Mouse (Mus musculus): ENCODE measurements at regions not wholly inside any gene's neighbourhood (a gene's known extent, or its start where the extent isn't known, plus 50 kb on each side); places are given as distances from the start of the nearest gene placed in this dataset.

GRCm38 (mm10) chr10:87432306-87432705 lies 61.2 kb downstream of the Ascl1 start:
- DNase-seq (ENCODE audit: low spot score in 2 of 2), result no peak

DNA sequence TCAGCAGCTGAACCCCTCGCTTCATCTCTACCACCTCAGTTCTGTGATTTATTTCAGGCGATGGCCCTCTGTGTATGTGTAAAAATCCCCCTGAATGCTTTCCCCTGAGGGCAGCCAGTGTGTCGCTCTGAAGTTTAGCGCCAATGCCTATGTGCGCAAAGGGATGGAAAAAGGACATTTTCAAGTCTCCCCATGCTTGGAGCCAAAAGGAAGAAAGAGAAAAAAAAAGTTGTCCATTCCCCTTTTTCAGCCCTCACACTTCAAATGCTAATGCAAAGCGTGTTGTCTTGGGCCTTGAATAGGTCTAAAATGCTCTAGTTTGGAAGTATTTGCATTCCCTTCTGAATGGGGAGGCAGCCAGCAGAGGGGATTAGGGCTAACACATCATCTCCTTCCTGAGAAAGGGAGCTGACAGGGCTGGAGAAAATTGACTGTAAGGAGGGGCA lies 73.5 kb downstream of the Ascl1 start:
- no peak for DNase-seq (ENCODE audit: low spot score in 2 of 2)

DNA sequence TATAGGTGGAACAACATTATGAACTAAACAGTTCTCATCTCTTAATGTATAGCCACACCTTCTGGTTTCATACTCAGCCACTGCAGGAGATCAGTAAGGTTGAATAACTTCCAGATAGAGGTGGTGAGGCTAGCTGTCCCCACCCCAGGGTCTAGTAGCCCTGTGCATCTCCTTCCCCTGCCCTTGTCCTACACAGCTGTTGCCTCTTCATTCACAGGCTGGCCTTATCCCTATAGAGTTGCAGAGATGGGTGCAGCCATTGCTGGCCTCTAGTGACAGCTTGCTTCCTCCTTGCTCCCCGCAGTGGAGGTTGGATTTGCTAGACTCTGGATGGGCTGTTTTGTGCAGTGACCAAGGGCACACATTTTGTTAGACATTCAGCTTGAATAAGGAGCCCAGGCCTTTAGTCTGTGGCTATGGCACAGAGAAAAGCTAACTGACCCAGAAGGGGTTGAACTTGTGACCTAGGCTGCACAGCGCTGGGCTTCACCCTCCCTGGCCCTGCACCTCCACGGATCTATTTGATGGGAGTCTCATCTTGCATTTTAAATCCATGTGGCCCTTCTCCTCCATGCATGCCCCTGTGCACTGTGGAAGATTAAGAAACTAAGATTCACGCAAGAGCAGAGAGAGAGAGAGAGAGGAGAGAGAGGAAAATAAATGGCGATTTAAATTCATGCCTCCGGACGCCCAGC lies 74.1 kb downstream of the Ascl1 start:
- DNase-seq (ENCODE audit: low spot score in 2 of 2), result no peak

- no peak for DNase-seq (ENCODE audit: low spot score in 2 of 2)
Measured at GRCm38 (mm10) chr10:87394296-87394921, 99.1 kb downstream of the Ascl1 start.

- DNase-seq (ENCODE audit: low spot score in 2 of 2), result no peak
Measured at GRCm38 (mm10) chr10:87389148-87389547, 104.3 kb downstream of the Ascl1 start.

DNA sequence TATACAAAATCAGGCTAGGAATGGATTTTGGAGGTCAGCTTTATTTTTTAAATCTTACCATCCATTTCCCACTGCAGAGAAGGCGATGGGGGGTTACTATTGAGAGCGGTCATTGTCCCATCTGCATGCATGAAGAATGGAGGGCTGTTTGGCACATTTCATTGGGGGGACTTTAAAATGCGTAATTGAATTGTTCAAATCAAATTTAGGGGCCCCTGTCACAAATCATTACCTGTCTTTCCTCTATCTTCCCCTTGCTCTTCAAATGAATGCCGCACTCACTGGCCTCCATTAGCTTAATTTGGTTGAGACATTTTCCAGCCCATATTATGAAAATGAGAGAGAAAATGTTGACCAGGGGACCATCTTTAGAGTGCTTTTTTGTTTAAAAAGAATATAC lies 108.2 kb downstream of the Ascl1 start:
- no peak for DNase-seq (ENCODE audit: low spot score in 2 of 2)

GRCm38 (mm10) chr10:87384606-87385206 lies 108.8 kb downstream of the Ascl1 start:
- no peak for DNase-seq (ENCODE audit: low spot score in 2 of 2)

DNA sequence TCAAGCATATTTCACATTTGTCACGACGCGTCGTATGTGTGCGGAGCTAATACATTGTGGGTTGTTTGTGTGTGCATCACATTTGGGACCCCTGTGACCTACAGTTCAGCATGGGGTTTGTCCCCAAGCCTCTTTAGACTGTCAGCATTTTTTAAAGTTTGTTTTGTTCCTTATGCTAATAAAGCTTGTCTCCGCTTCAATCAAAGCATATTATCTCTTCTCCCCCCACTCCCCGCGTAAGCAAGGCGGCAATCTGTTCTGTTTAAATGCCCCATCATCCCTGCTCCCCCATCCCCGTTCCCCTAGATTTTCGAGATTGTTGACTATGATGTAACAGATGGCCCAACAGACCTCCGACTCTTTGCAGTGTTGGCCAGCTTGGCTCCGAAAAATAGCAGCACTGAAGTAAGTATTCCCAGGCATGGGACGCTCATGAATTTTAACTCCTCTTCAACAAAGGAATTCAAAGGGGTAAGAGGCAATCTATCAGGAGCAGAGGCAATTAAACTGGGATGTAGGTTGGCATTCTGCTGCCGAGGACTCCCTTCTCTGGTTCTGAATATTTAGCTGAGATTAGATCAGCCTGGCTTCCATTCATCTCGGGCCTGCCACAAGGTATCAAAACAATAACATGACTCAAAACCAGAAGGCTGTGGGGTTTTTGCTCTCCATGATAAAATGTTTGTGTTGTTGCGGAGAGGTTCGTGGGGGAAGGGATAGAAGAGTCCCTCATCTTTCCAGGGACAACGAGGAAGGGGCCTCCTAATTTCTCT lies 141.9 kb downstream of the Ascl1 start:
- DNase-seq (ENCODE audit: low spot score in 2 of 2), result no peak

GRCm38 (mm10) chr10:87351079-87351399 lies 142.4 kb downstream of the Ascl1 start:
- DNase-seq (ENCODE audit: low spot score in 2 of 2), result no peak

GRCm38 (mm10) chr10:87335176-87335575 lies 158.3 kb downstream of the Ascl1 start:
- no peak for DNase-seq (ENCODE audit: low spot score in 2 of 2)

GRCm38 (mm10) chr10:87333311-87333710 lies 160.1 kb downstream of the Ascl1 start:
- peak in 1 of 2 experiments; percentile 20 for DNase-seq (ENCODE audit: low spot score in 2 of 2)

- DNase-seq (ENCODE audit: low spot score in 2 of 2), result no peak
Measured at GRCm38 (mm10) chr10:87329471-87329870, 164.0 kb downstream of the Ascl1 start.

GRCm38 (mm10) chr10:87325769-87326168 lies 167.7 kb downstream of the Ascl1 start:
- DNase-seq (ENCODE audit: low spot score in 2 of 2), result no peak

- no peak for DNase-seq (ENCODE audit: low spot score in 2 of 2)
Measured at GRCm38 (mm10) chr10:87325143-87325542, 168.3 kb downstream of the Ascl1 start.

DNA sequence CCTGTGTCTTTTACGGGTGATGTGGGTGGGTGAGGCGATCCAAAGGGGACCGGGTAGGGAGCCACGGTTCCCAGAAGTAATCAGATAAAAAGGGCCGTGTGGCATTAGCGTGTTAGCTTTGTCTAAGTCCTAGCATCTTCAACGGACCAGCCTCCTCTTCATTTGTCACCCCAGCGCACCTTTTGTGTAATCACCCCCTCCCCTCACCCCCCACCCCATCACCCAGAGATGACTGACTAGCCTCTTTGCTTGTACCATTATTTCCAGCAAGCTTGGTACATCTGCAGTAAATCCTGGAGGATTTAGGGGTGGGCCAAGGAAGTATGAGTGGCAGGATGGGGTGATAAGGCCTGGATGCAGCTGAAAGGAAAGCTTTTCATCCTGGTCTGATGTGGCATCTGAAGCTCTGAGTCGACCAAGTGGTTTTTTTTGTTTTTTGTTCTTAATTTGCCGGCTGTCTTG lies 183.8 kb downstream of the Ascl1 start:
- no peak for DNase-seq (ENCODE audit: low spot score in 2 of 2)

DNA sequence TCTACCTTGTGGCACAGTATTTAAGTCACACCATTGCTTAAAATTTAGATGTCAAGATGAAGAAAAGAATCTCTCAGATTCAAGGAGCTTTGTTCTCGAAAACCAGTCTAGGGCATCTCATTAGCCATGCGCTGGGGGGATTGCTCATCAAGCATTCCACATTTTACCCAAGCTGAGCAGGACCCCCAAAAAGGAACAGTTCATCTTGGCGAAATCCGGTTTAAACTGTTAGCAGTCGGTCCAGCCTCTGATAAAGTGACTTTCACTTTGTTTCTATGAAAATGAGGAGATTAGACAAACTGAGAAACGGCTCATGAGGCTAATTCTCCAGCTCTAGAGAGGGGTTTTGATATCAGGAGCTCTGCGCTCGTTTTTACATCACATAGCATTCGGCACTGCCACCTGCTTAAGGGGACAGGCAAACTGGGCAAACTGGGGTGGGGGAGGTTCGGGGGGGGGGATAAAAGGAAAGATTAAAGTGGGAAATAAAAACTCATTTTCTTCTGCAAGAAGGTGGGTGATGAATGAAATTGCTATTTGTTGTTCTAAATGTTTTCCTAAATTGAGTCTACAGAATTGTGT lies 184.6 kb downstream of the Ascl1 start:
- no peak for DNase-seq (ENCODE audit: low spot score in 2 of 2)

DNA sequence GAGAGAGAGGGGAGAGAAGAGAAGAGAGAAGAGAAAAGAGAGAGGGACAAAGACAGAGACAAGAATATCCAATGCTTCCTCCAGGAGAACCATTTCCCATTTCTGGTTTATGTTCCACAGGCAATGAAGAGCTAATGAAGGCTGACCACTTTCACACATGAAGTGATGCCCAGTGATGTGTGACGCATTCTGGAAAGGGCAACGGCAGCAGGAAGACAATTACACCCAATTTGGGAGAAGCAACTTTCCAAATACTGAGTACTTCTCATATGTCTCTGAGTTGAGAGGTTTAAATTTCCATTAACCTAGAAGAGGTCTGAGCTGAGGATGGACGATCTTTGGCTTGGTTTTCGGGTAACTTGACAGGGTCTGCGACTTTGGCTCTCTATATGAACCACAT lies 196.3 kb downstream of the Ascl1 start:
- DNase-seq (ENCODE audit: low spot score in 2 of 2), result no peak

DNA sequence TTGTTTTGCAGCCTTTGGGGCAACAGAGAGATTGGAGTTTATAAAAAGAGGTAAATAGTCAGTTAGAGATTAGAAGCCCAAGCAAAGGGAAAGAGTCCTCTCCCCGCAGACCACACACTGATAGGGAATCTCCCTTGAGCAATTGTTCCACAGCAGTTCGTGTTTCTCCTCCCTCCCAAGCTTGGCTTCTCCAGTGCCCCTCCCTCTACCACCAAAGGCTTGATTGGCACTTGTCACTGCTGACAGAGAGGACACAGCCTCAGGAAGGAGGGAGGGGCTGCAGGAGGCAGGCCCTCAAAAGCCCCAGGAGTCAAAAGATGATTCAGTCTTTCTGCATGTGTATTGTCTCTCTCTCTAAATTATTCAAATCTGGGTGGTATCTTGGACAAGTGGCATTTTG lies 200.1 kb downstream of the Ascl1 start:
- no peak for DNase-seq (ENCODE audit: low spot score in 2 of 2)

DNA sequence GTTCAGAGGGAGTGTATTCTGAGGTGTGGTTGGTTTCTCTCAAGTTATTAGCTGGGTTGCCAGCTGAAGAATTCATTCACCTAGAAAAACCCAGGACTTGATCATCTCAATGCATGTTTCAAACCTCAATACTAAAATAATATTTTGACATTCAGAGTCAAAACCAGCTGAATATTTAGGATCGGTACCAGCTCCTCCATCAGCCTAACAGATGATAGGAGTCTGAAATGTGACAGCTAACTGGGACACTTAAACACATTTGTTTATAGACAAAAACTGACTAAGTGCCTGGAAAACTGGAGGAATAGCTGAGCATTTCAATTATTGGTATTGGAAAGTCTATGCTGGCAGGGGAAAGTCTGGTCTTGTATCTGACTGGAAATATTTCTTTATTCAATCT lies 206.6 kb downstream of the Ascl1 start:
- no peak for DNase-seq (ENCODE audit: low spot score in 2 of 2)

GRCm38 (mm10) chr10:87284296-87284695 lies 209.2 kb downstream of the Ascl1 start:
- DNase-seq (ENCODE audit: low spot score in 2 of 2), result no peak
